Mouse (Mus musculus): ENCODE results near the gene Rps6ka2. TPM values are rescaled to one million over a fixed set of nuclear protein-coding genes. Genes with fewer than 3 reads are reported as not detected.

Rps6ka2 gene
- polyA plus RNA-seq, 1 experiment, result 21.5 TPM

DNA sequence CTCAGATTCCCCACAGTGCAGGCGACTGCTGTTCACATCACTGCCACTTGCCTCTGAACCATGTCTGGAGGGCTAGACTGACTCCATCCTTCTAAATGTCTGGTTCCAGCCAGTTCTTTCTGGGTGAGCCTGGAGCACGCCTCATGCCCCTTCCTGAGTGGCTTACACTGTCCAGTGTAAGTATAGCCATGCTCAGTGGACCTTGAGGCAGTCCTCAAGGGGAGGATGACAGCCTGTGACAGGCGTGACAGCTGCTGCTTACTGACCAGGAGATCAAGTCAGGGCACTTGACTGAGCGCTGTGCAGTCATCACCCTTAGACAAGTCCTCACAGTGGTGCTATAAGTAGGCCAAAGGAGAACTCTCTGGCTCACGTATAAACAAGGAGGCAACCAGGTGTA lies 94.7 kb downstream of the Rps6ka2 start:
- Histone ChIP-seq H3K4me1 (ENCODE audit: control insufficient read depth, insufficient read depth, low read length) (no peaks in the 10 kb centered on the region), H3K27ac (ENCODE audit: insufficient read depth, low read length) (no peak overlapping the region), H3K4me3 (ENCODE audit: insufficient read depth, low read length) (no peak overlapping the region)
- no peak for TF ChIP-seq CTCF (IDR thresholded peaks at IDR 0.05; ENCODE audit: borderline replicate concordance, insufficient read depth, low read length)
- TF ChIP-seq POLR2A (IDR thresholded peaks at IDR 0.05; ENCODE audit: low read depth, low read length), result no peak

DNA sequence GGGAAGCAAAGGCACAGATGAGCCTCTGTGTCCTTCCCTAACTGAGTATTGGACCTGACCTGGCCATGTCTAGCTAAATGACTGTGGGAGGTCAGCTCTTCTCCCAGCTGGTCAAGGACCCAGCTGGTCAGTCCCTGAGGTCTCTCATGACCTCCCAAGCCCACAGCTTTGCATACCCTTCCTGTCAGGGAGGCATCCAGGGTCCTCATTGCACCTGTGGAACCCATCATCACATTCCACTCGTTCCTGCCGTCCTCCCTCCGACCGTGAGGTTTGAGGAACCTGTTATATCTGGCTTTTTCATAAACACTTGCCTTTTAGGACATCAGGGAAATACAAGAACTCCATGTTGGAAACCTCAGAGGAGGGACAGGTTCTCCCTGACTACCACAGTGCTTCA lies 95.4 kb downstream of the Rps6ka2 start:
- Histone ChIP-seq H3K4me3 (ENCODE audit: insufficient read depth, low read length) (no peak overlapping the region), H3K4me1 (ENCODE audit: control insufficient read depth, insufficient read depth, low read length) (no peaks in the 10 kb centered on the region), H3K27ac (ENCODE audit: insufficient read depth, low read length) (no peak overlapping the region)
- TF ChIP-seq POLR2A (IDR thresholded peaks at IDR 0.05; ENCODE audit: low read depth, low read length), result no peak
- TF ChIP-seq CTCF (IDR thresholded peaks at IDR 0.05; ENCODE audit: borderline replicate concordance, insufficient read depth, low read length), result no peak

DNA sequence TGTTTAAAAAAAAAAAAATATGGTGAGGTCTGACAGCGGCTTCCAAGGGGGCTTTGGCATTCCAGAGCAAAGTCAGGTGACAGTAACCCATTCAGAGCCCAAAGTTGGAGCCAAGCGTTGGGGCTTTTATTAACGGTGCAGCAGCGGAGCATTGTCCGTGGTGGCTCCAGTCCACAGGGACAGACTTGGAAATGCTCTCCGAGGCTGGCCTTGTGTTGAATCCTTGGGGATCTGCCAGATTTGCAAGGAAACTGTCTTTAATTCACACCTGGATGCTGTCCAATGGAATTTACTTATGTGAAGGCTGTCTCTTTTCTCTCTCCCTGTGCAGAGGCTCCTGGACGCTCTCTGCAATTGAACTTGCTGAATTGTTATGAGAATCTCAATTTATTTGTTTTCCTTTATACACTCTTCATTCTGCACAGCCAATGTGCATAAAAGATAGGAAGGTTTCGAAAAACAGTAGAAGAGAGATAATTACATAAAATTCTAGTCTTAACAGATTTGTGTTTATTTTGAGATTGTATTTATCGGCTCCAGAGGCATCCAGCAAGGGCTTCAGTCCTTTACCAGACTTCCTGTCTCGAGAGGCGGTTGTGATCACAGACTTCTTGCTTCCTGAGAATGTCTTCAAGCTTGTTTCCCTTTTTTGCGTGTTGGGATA lies 95.9 kb downstream of the Rps6ka2 start:
- no peak for TF ChIP-seq CTCF (IDR thresholded peaks at IDR 0.05; ENCODE audit: borderline replicate concordance, insufficient read depth, low read length)
- TF ChIP-seq POLR2A (IDR thresholded peaks at IDR 0.05; ENCODE audit: low read depth, low read length), result no peak
- Histone ChIP-seq H3K27ac (ENCODE audit: insufficient read depth, low read length) (no peak overlapping the region), H3K4me1 (ENCODE audit: control insufficient read depth, insufficient read depth, low read length) (no peaks in the 10 kb centered on the region), H3K4me3 (ENCODE audit: insufficient read depth, low read length) (no peak overlapping the region)

DNA sequence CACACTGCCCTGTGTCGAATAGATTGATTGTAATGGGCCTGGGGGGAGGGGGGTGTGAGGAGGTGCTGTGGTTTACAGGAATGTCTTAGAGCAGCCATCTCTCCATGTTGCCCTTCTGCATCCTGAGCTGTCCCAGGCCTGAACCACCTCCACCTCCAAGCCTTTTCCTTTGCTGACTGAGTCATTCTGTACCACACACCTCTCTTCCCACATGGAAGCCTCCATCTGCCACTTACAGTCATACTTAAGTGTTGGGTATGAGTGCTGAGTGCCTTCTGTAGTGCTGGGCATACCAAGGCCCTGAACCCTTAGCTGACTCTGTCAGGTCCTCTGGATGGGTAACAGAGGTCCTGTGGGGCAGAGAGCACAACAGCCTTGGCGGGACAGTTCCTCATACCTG lies 97.9 kb downstream of the Rps6ka2 start:
- Histone ChIP-seq H3K4me3 (ENCODE audit: insufficient read depth, low read length) (no peak overlapping the region), H3K4me1 (ENCODE audit: control insufficient read depth, insufficient read depth, low read length) (no peaks in the 10 kb centered on the region), H3K27ac (ENCODE audit: insufficient read depth, low read length) (no peak overlapping the region)
- TF ChIP-seq POLR2A (IDR thresholded peaks at IDR 0.05; ENCODE audit: low read depth, low read length) (no peak), CTCF (IDR thresholded peaks at IDR 0.05; ENCODE audit: borderline replicate concordance, insufficient read depth, low read length) (no peak)

DNA sequence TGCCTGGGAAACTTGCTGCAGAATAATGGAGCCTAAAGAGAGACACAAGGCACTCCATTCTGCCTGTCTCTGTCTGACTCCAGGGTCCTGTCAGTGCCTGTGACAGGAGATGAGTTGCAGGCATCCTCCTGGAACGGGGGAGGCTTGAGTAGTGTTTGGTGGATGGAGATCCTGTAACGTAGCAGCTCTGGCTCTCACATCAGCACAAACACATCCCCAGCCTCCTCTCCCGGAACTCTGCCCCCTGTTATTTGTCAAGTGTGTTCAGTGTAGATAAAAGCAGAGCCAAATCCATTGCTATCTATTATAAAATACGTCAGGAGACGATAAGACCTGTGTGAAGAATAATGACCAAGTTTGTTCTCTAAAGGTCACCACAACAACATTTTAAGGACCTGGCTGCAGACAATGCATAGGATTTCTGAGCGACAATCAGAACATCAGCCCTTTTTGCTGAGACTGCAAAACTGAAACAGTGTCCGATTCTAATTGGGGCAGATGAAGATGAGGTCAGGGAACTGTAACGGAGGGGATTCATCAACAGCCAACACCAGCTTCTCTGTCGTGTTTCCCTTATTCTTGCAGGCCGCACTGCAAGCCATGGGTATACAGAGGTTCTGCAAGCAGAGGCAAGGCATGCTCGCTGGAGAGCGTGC lies 99.4 kb downstream of the Rps6ka2 start:
- H3K27ac ChIP-seq (ENCODE audit: insufficient read depth, low read length), result no peak overlapping the region
- H3K4me3 ChIP-seq (ENCODE audit: insufficient read depth, low read length), result no peak overlapping the region
- TF ChIP-seq CTCF (IDR thresholded peaks at IDR 0.05; ENCODE audit: borderline replicate concordance, insufficient read depth, low read length) (no peak), POLR2A (IDR thresholded peaks at IDR 0.05; ENCODE audit: low read depth, low read length) (no peak)
- H3K4me1 ChIP-seq (ENCODE audit: control insufficient read depth, insufficient read depth, low read length), result no peaks in the 10 kb centered on the region

DNA sequence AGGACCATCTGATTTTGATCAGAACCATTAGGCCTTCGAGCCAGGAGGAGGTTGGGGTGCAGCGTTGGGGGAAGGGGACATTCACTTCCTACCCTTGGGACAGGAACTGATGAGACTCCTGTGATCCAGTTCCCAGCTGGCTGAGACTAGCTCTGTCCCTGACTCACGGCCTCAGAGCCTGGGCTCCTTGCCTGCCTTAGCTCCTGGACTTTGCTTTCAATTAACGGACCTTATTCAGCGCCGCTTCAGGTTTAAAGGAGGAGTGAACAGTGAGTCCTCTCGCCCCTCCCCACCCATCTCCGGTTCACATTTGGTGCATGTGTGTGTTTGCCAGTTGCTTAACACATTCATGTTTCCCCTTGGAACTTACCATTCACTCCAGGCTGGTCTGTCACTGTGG lies 100.6 kb downstream of the Rps6ka2 start:
- TF ChIP-seq CTCF (IDR thresholded peaks at IDR 0.05; ENCODE audit: borderline replicate concordance, insufficient read depth, low read length) (no peak), POLR2A (IDR thresholded peaks at IDR 0.05; ENCODE audit: low read depth, low read length) (no peak)
- H3K4me3 ChIP-seq (ENCODE audit: insufficient read depth, low read length), result no peak overlapping the region
- H3K27ac ChIP-seq (ENCODE audit: insufficient read depth, low read length), result no peak overlapping the region
- no peaks in the 10 kb centered on the region for H3K4me1 ChIP-seq (ENCODE audit: control insufficient read depth, insufficient read depth, low read length)

DNA sequence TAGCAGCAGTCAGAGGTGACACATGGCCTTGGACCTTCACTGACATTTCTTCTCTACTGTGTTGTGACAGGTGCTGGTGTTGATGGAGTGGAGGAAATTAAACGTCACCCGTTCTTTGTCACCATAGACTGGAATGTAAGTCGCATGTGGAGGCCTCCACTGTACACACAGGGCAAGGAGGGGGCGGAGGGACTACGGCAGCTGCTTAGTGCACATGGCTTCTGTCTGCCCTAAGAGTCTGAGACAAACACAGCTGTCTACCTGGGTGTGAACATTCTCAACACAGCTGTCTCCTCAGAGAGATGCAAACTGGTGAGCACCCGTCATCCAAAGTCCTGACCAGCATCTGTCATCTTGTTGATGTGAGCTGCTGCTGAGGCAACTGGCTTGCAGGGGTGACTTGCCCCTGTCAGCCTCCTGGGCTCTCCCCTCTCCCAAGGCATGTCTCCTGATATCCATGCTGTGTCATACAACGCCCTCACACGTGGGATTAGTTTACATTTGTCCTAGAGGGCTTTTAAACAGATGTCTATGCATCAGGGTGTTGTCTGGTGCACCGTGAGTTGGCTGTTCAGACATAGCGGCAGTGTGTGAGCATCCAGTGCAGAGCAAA lies 101.7 kb downstream of the Rps6ka2 start:
- H3K4me1 ChIP-seq (ENCODE audit: control insufficient read depth, insufficient read depth, low read length), result no peaks in the 10 kb centered on the region
- no peak for TF ChIP-seq POLR2A (IDR thresholded peaks at IDR 0.05; ENCODE audit: low read depth, low read length)
- TF ChIP-seq CTCF (IDR thresholded peaks at IDR 0.05; ENCODE audit: borderline replicate concordance, insufficient read depth, low read length), result no peak
- no peak overlapping the region for H3K27ac ChIP-seq (ENCODE audit: insufficient read depth, low read length)
- no peak overlapping the region for H3K4me3 ChIP-seq (ENCODE audit: insufficient read depth, low read length)

DNA sequence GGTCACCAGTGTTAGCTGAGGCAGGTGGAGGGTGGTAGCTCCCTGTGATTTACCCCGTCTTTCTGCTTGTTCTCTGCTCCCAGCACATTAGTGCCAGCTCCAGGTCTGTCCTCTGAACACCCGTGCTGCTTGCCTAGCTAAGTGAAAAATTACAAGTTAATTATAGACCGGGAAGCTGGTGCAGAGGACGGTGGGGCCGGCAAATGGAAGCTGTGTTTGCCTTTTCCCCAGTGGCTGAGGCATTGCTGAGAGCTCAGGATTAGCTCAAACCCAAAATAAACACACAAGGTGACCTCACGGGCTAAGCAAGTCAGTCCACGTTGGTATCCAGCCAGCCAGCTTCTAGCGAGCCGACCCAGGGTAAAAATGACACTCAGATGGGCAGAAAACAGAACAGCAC lies 103.1 kb downstream of the Rps6ka2 start:
- H3K4me3 ChIP-seq (ENCODE audit: insufficient read depth, low read length), result no peak overlapping the region
- no peak overlapping the region for H3K27ac ChIP-seq (ENCODE audit: insufficient read depth, low read length)
- TF ChIP-seq CTCF (IDR thresholded peaks at IDR 0.05; ENCODE audit: borderline replicate concordance, insufficient read depth, low read length) (no peak), POLR2A (IDR thresholded peaks at IDR 0.05; ENCODE audit: low read depth, low read length) (no peak)
- H3K4me1 ChIP-seq (ENCODE audit: control insufficient read depth, insufficient read depth, low read length), result no peaks in the 10 kb centered on the region

DNA sequence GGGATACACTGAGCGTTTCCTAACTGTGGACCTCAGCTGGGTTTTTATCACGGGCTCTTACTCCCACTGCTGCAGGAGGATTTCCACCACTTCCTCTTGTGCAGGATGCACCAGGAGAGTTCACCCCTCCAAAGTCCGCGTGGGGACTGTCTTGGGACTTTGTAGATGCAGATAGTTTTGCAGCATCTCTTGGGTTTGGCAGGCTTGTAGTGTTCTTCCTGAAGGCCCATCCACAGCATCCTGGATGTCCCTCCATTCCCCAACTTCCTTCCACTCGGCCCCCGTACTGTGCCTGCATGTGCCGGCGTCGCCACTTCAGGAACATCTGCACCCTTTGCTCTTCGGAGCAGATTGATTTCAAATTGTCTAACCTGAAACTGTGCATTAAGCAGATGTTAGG lies 103.9 kb downstream of the Rps6ka2 start:
- Histone ChIP-seq H3K4me1 (ENCODE audit: control insufficient read depth, insufficient read depth, low read length) (no peaks in the 10 kb centered on the region), H3K27ac (ENCODE audit: insufficient read depth, low read length) (no peak overlapping the region), H3K4me3 (ENCODE audit: insufficient read depth, low read length) (no peak overlapping the region)
- no peak for TF ChIP-seq CTCF (IDR thresholded peaks at IDR 0.05; ENCODE audit: borderline replicate concordance, insufficient read depth, low read length)
- no peak for TF ChIP-seq POLR2A (IDR thresholded peaks at IDR 0.05; ENCODE audit: low read depth, low read length)

DNA sequence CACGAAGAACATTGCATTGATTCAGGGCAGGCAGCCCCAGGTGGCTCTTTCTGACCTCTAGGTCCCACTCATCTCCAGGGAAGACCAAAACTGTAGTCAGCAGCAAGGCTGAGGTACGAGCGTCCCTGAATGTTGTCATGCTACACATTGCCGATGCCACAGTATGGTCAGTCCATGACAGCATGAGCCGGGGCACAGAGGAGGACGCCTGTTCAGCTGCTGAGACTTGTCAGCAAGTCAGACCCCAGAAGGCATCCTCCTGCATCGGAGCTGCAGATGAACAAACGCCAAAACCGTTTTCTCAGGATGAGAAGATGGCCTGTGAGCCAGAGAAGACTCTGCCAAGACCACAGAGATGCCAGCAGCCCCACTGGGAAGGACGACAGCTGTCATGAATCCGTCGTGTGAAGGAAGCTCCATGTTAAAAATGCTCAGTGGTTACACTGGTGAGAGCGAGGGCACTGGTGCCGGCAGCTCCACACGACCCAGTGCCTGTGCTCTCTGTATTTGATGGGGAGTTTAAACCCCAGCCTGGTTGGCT lies 108.9 kb downstream of the Rps6ka2 start:
- TF ChIP-seq POLR2A (IDR thresholded peaks at IDR 0.05; ENCODE audit: low read depth, low read length), result no peak
- no peak for TF ChIP-seq CTCF (IDR thresholded peaks at IDR 0.05; ENCODE audit: borderline replicate concordance, insufficient read depth, low read length)
- Histone ChIP-seq H3K4me3 (ENCODE audit: insufficient read depth, low read length) (no peak overlapping the region), H3K27ac (ENCODE audit: insufficient read depth, low read length) (no peak overlapping the region), H3K4me1 (ENCODE audit: control insufficient read depth, insufficient read depth, low read length) (no peaks in the 10 kb centered on the region)
